Mouse (Mus musculus): ENCODE data around the gene Rap2a. TPM values are rescaled to one million over a fixed set of nuclear protein-coding genes. Genes with fewer than 3 reads are reported as not detected.

The Rap2a gene
- total RNA-seq, 4 experiments from 2014 or later, result 64.5 to 73.4 (median 67.2) TPM

DNA sequence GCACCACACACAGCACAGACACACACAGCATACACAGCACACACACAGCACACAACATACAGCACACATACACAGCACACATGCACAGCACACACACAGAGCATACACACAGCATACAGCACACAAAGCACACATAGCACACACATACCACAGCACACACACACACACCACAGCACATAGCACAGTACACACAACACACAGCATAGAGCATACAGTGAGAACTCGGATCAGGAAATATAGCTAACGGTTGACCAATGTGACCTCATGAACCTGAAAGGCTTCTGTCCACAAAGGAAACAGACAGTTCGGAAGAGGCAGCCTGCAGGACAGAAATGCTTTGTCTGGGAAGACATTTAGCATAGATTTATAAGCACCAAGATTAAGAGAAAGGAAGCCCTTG is 61.4 kb downstream of the Rap2a start:
- DNase-seq (ENCODE audit: low spot score in 2 of 2), result no peak

DNA sequence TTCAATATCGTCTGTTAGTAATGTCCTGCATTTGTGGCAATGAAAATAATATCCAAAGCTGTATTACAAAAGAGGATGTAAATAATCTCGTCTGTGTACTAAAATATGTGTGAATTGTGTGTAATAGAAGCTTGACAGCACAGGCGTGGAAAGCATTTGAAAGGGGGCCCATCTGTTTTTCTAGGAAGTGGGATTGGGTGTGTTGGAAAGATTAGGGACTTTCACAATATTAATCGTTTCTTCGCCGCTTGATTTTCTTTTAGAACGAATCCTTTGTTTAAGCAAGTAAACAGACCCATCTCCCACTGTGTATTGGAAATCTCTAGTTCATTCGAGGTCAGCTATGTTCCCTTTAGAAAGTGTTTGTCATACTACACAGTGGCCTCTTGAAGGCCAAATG is 64.2 kb downstream of the Rap2a start:
- DNase-seq (ENCODE audit: low spot score in 2 of 2), result no peak

GRCm38 (mm10) chr14:120542976-120543375 is 64.7 kb downstream of the Rap2a start:
- no peak for DNase-seq (ENCODE audit: low spot score in 2 of 2)

- DNase-seq (ENCODE audit: low spot score in 2 of 2), result no peak
Observed at GRCm38 (mm10) chr14:120543846-120544245, 65.6 kb downstream of the Rap2a start.

- no peak for DNase-seq (ENCODE audit: low spot score in 2 of 2)
Observed at GRCm38 (mm10) chr14:120544495-120544894, 66.3 kb downstream of the Rap2a start.

GRCm38 (mm10) chr14:120544946-120545345 is 66.7 kb downstream of the Rap2a start:
- DNase-seq (ENCODE audit: low spot score in 2 of 2), result no peak

Other genes starting within 250 kb of the Rap2a start
- gene Mbnl2, start 202.8 kb upstream of the Rap2a start, total RNA-seq (2022), result 100 to 1,000 TPM; 222 to 278 (median 250) TPM